Mouse (Mus musculus) midbrain, embryonic 15.5 days (tissue): ENCODE data around the gene Bfsp1. TPM values are rescaled to one million over a fixed set of nuclear protein-coding genes. Genes with fewer than 3 reads are reported as not detected.

Source experiments
- polyA plus RNA-seq: library from polyadenylated mRNA; unstranded; fragments of >200 nt; fragmentation: Nextera tagmentation; extraction: Ambion mirVana; gene quantifications from 2 replicates; pipeline ENCODE4 v1.2.1, GENCODE M21; 2015

Gene Bfsp1
- polyA plus RNA-seq, 1 experiment from 2014 or later = 1.8 TPM

Other genes with a start within 250 kb of the Bfsp1 start
- gene Dstn, start 52.1 kb upstream of the Bfsp1 start, polyA plus RNA-seq = 385 and 388 TPM in 2 replicates
- 29.4 and 32.4 TPM in 2 replicates for gene Rrbp1, start 148.1 kb upstream of the Bfsp1 start, polyA plus RNA-seq
- gene Banf2, start 169.9 kb upstream of the Bfsp1 start, polyA plus RNA-seq = not detected in 2 replicates